Mouse (Mus musculus): ENCODE data around the gene Cacng4. TPM values are rescaled to one million over a fixed set of nuclear protein-coding genes. Genes with fewer than 3 reads are reported as not detected.

The Cacng4 gene
- under 1 TPM in 1 of 2 experiments, not detected in 1; 0.08 TPM for total RNA-seq (2021)
- long read RNA-seq, experiment 1 = 0 reads
- long read RNA-seq, experiment 2 = 0 reads

- intact Hi-C loops (cut with DNase I) = loop anchor here (5.0 kb wide), 2 partner anchors 52 to 53 kb away; no protein-coding TSS in a partner anchor
- DNase-seq = no peak
Measured at GRCm38 (mm10) chr11:107794547-107795269, at the start of gene Cacng4. Gene Cacng4 (minus strand): TSS chr11:107794557.

- intact Hi-C loops (cut with DNase I) = loop anchor here (5.0 kb wide), 1 partner anchor 76 kb away; no protein-coding TSS in a partner anchor
Measured at GRCm38 (mm10) chr11:107833351-107834040, 39.1 kb upstream of the Cacng4 start.

GRCm38 (mm10) chr11:107817196-107817595 is 22.8 kb upstream of the Cacng4 start:
- no peak for DNase-seq
- intact Hi-C loops (cut with DNase I) = no loop called here

More at GRCm38 (mm10) chr11:107833351-107834040, 39.1 kb upstream of the Cacng4 start:
- DNase-seq = no peak

GRCm38 (mm10) chr11:107812941-107813648 is 18.7 kb upstream of the Cacng4 start:
- no peak for DNase-seq
- intact Hi-C loops (cut with DNase I) = no loop called here

- intact Hi-C loops (cut with DNase I) = no loop called here
- DNase-seq = no peak
Measured at GRCm38 (mm10) chr11:107812429-107812828, 18.1 kb upstream of the Cacng4 start.

- intact Hi-C loops (cut with DNase I) = no loop called here
- no peak for DNase-seq
Measured at GRCm38 (mm10) chr11:107808508-107808907, 14.2 kb upstream of the Cacng4 start.

GRCm38 (mm10) chr11:107806058-107806457 is 11.7 kb upstream of the Cacng4 start:
- no peak for DNase-seq
- intact Hi-C loops (cut with DNase I) = no loop called here

- DNase-seq = no peak
- intact Hi-C loops (cut with DNase I) = no loop called here
Measured at GRCm38 (mm10) chr11:107801946-107802345, 7.6 kb upstream of the Cacng4 start.

GRCm38 (mm10) chr11:107799331-107799730 is 5.0 kb upstream of the Cacng4 start:
- no peak for DNase-seq
- intact Hi-C loops (cut with DNase I) = loop anchor here (5.0 kb wide), 1 partner anchor 48 kb away; no protein-coding TSS in a partner anchor

GRCm38 (mm10) chr11:107796346-107796745 is 2.0 kb upstream of the Cacng4 start:
- intact Hi-C loops (cut with DNase I) = loop anchor here (5.0 kb wide), 1 partner anchor 51 kb away; no protein-coding TSS in a partner anchor

GRCm38 (mm10) chr11:107795384-107796035 is 1.2 kb upstream of the Cacng4 start:
- no peak for DNase-seq
- intact Hi-C loops (cut with DNase I) = loop anchor here (5.0 kb wide), 1 partner anchor 52 kb away; no protein-coding TSS in a partner anchor

More at GRCm38 (mm10) chr11:107796346-107796745, 2.0 kb upstream of the Cacng4 start:
- no peak for DNase-seq

- intact Hi-C loops (cut with DNase I) = loop anchor here (5.0 kb wide), 1 partner anchor 52 kb away; no protein-coding TSS in a partner anchor
- no peak for DNase-seq
Measured at GRCm38 (mm10) chr11:107794103-107794493, 259 bp downstream of the Cacng4 start.

GRCm38 (mm10) chr11:107793200-107794102 is 906 bp downstream of the Cacng4 start:
- intact Hi-C loops (cut with DNase I) = loop anchor here (5.0 kb wide), 1 partner anchor 51 kb away; no protein-coding TSS in a partner anchor
- DNase-seq = no peak

- intact Hi-C loops (cut with DNase I) = loop anchor here (5.0 kb wide), 1 partner anchor 50 kb away; no protein-coding TSS in a partner anchor
- no peak for DNase-seq
Measured at GRCm38 (mm10) chr11:107792136-107792535, 2.2 kb downstream of the Cacng4 start.

- DNase-seq = no peak
- intact Hi-C loops (cut with DNase I) = no loop called here
Measured at GRCm38 (mm10) chr11:107785761-107786160, 8.6 kb downstream of the Cacng4 start.

GRCm38 (mm10) chr11:107785288-107785687 is 9.1 kb downstream of the Cacng4 start:
- intact Hi-C loops (cut with DNase I) = no loop called here
- no peak for DNase-seq

- DNase-seq = no peak
- intact Hi-C loops (cut with DNase I) = no loop called here
Measured at GRCm38 (mm10) chr11:107783861-107784754, 10.2 kb downstream of the Cacng4 start.

GRCm38 (mm10) chr11:107782591-107782990 is 11.8 kb downstream of the Cacng4 start:
- intact Hi-C loops (cut with DNase I) = no loop called here
- no peak for DNase-seq
